Mouse (Mus musculus) CH12.LX (cell line): ENCODE results near the gene Gm10153. TPM values are rescaled to one million over a fixed set of nuclear protein-coding genes. Genes with fewer than 3 reads are reported as not detected.
"Not testable (repeated sequence)": the region's sequence is repeated elsewhere in the genome, so short reads cannot be mapped to it uniquely, and the experiment has no call there.

Experiments
- DNase-seq: peaks from one replicate; pipeline ENCODE4 v3.0.0-alpha.2; 2013; ENCODE audit errors: extremely low read depth
- H3K27ac ChIP-seq: 2 replicates; pipeline ENCODE4 v1.5.1; 2012; ENCODE audit warnings: low read depth, mild to moderate bottlenecking, control low read depth, moderate library complexity; ENCODE audit not compliant: insufficient read depth
- H3K27me3 ChIP-seq: replicated peaks from 2 replicates; pipeline ENCODE3; 2012; ENCODE audit warnings: inconsistent platforms
- H3K36me3 ChIP-seq, 2 experiments: replicated peaks in 1 of 2; 2 replicates each; pipeline versions ENCODE3 to v1.6.1; 2012; ENCODE audit warnings: inconsistent platforms in 1 of 2, low read length in 1 of 2, mild to moderate bottlenecking in 1 of 2, mixed read lengths in 1 of 2, moderate library complexity in 1 of 2; ENCODE audit not compliant: control insufficient read depth in 1 of 2, insufficient read depth in 1 of 2
- H3K4me1 ChIP-seq, 2 experiments: 2 replicates each; pipeline ENCODE4 v1.6.1; 2012; ENCODE audit warnings: inconsistent platforms in 1 of 2, moderate library complexity in 1 of 2; ENCODE audit not compliant: insufficient read depth in 2 of 2, control insufficient read depth in 1 of 2
- H3K4me2 ChIP-seq: 2 replicates; pipeline ENCODE4 v1.6.1; 2012; ENCODE audit warnings: low read depth, mild to moderate bottlenecking, control low read depth; ENCODE audit not compliant: poor library complexity, insufficient read depth, severe bottlenecking
- H3K4me3 ChIP-seq, 3 experiments: fragments of 150-350 bp in 1 of 3; sonication (generic) in 1 of 3; replicated peaks in 1 of 3; 2 replicates each; pipeline versions ENCODE3 to v1.5.1; 2011 to 2012; ENCODE audit warnings: low read depth in 2 of 3, low read length in 2 of 3, mild to moderate bottlenecking in 2 of 3, moderate library complexity in 2 of 3, control low read depth in 1 of 3, improper control_type of control experiment in 1 of 3, inconsistent platforms in 1 of 3, mixed read lengths in 1 of 3; ENCODE audit not compliant: poor library complexity in 1 of 3
- H3K79me2 ChIP-seq: replicated peaks from 2 replicates; pipeline ENCODE4 v1.6.1; 2012; ENCODE audit warnings: mild to moderate bottlenecking, moderate library complexity; ENCODE audit not compliant: control insufficient read depth, poor library complexity, insufficient read depth, severe bottlenecking; ENCODE audit errors: extremely low read depth
- H3K9ac ChIP-seq: 2 replicates; pipeline ENCODE4 v1.6.1; 2012; ENCODE audit warnings: low read depth, mild to moderate bottlenecking, control low read depth, moderate library complexity; ENCODE audit not compliant: insufficient read depth
- H3K9me3 ChIP-seq: replicated peaks from 2 replicates; pipeline ENCODE3; 2012; ENCODE audit warnings: low read length, inconsistent platforms, mixed read lengths
- BHLHE40 ChIP-seq: IDR thresholded peaks from 2 replicates; pipeline ENCODE4 v1.6.1; 2011; ENCODE audit warnings: mild to moderate bottlenecking, low read depth, low read length, improper control_type of control experiment
- CHD1 ChIP-seq: IDR thresholded peaks from 2 replicates; pipeline ENCODE4 v1.6.1; 2012; ENCODE audit warnings: low read depth, low read length, improper control_type of control experiment, inconsistent platforms
- CTCF ChIP-seq, 2 experiments: IDR thresholded peaks in 1 of 2; conservative IDR thresholded peaks in 1 of 2; 2 replicates each; pipeline ENCODE4 v1.5.1; 2011 to 2012; ENCODE audit warnings: low read depth in 2 of 2, low read length in 2 of 2, improper control_type of control experiment in 1 of 2, inconsistent platforms in 1 of 2, mild to moderate bottlenecking in 1 of 2, moderate library complexity in 1 of 2
- ELF1 ChIP-seq: IDR thresholded peaks from 2 replicates; pipeline ENCODE4 v1.6.1; 2014; ENCODE audit warnings: low read depth, mild to moderate bottlenecking, inconsistent platforms, low read length, improper control_type of control experiment
- HCFC1 ChIP-seq: IDR thresholded peaks from 2 replicates; pipeline ENCODE4 v1.6.1; 2012; ENCODE audit warnings: low read depth, mild to moderate bottlenecking, inconsistent platforms, low read length, improper control_type of control experiment
- IRF4 ChIP-seq: IDR thresholded peaks from 2 replicates; pipeline ENCODE4 v1.6.1; 2014; ENCODE audit warnings: low read depth, mild to moderate bottlenecking, inconsistent platforms, low read length, improper control_type of control experiment
- MAX ChIP-seq: IDR thresholded peaks from 2 replicates; pipeline ENCODE4 v1.6.1; 2011; ENCODE audit warnings: low read length, improper control_type of control experiment
- MAZ ChIP-seq: IDR thresholded peaks from 2 replicates; pipeline ENCODE4 v1.6.1; 2012; ENCODE audit warnings: low read depth, mild to moderate bottlenecking, inconsistent platforms, low read length, improper control_type of control experiment, moderate library complexity
- MEF2A ChIP-seq: IDR thresholded peaks from 2 replicates; pipeline ENCODE4 v1.6.1; 2014; ENCODE audit warnings: low read depth, mild to moderate bottlenecking, inconsistent platforms, low read length, improper control_type of control experiment, borderline replicate concordance
- MXI1 ChIP-seq: IDR thresholded peaks from 2 replicates; pipeline ENCODE4 v1.6.1; 2011; ENCODE audit warnings: mild to moderate bottlenecking, low read depth, low read length, improper control_type of control experiment
- MYC ChIP-seq: IDR thresholded peaks from 2 replicates; pipeline ENCODE4 v1.6.1; 2011; ENCODE audit warnings: low read depth, mild to moderate bottlenecking, improper control_type of control experiment, low read length
- NELFE ChIP-seq: IDR thresholded peaks from 2 replicates; pipeline ENCODE4 v1.6.1; 2011; ENCODE audit warnings: low read depth, low read length, improper control_type of control experiment
- NRF1 ChIP-seq: IDR thresholded peaks from 2 replicates; pipeline ENCODE4 v1.6.1; 2014; ENCODE audit warnings: low read depth, mild to moderate bottlenecking, inconsistent platforms, low read length, improper control_type of control experiment, moderate library complexity
- PAX5 ChIP-seq: IDR thresholded peaks from 2 replicates; pipeline ENCODE4 v1.6.1; 2012; ENCODE audit warnings: low read length, inconsistent platforms, mixed read lengths
- POLR2A ChIP-seq: IDR thresholded peaks from 2 replicates; pipeline ENCODE4 v1.6.1; 2011; ENCODE audit warnings: low read depth, mild to moderate bottlenecking, improper control_type of control experiment, low read length
- RAD21 ChIP-seq: IDR thresholded peaks from 2 replicates; pipeline ENCODE4 v1.6.1; 2011; ENCODE audit warnings: low read depth, mild to moderate bottlenecking, low read length, improper control_type of control experiment, moderate library complexity
- SIN3A ChIP-seq: IDR thresholded peaks from 2 replicates; pipeline ENCODE4 v1.6.1; 2012; ENCODE audit warnings: low read length, improper control_type of control experiment, inconsistent platforms
- SMC3 ChIP-seq: IDR thresholded peaks from 2 replicates; pipeline ENCODE4 v1.6.1; 2011; ENCODE audit warnings: low read depth, low read length, improper control_type of control experiment
- TBP ChIP-seq: conservative IDR thresholded peaks from 2 replicates; pipeline ENCODE4 v1.6.1; 2011; ENCODE audit warnings: low read depth, low read length, improper control_type of control experiment
- UBTF ChIP-seq: IDR thresholded peaks from 2 replicates; pipeline ENCODE4 v1.6.1; 2012; ENCODE audit warnings: low read depth, mild to moderate bottlenecking, inconsistent platforms, low read length, improper control_type of control experiment, moderate library complexity
- USF1 ChIP-seq: IDR thresholded peaks from 2 replicates; pipeline ENCODE4 v1.6.1; 2014; ENCODE audit warnings: low read depth, mild to moderate bottlenecking, inconsistent platforms, low read length, improper control_type of control experiment
- ZKSCAN1 ChIP-seq: IDR thresholded peaks from 2 replicates; pipeline ENCODE4 v1.6.1; 2012; ENCODE audit warnings: low read depth, inconsistent platforms, low read length, improper control_type of control experiment, borderline replicate concordance
- ZMIZ1 ChIP-seq: IDR thresholded peaks from 2 replicates; pipeline ENCODE4 v1.6.1; 2012; ENCODE audit warnings: low read depth, mild to moderate bottlenecking, inconsistent platforms, low read length, improper control_type of control experiment
- dilution Hi-C: fragments of 300-500 bp; cut with MboI; formaldehyde crosslinking; loops from 2 replicates; pipeline ENCODE4 v1.14.3; 2020; ENCODE audit warnings: low sequenced_read_pairs; ENCODE audit not compliant: extremely low pct_unique_long_range_greater_than_20kb, extremely low pct_ligation_motif_present
- in situ Hi-C: fragments of 300-500 bp; cut with MboI; formaldehyde crosslinking; loops from 3 replicates; pipeline ENCODE4 v1.14.3; 2019; ENCODE audit warnings: low sequenced_read_pairs, low pct_ligation_motif_present, low pct_unique_long_range_greater_than_20kb, mixed read lengths
- polyA plus RNA-seq: library from polyadenylated mRNA; unstranded; fragments of >175 nt; gene quantifications from 2 replicates; pipeline ENCODE4 v1.2.1, GENCODE M21; 2012; ENCODE audit warnings: low read depth; ENCODE audit not compliant: insufficient read length
- total RNA-seq, 2 experiments: library from RNA; depleted of rRNA; stranded (reverse); fragments of 300-350 nt in 1 of 2; fragments of >200 nt in 1 of 2; gene quantifications; 2 replicates each; pipeline ENCODE4 v1.2.3; 2012 to 2014

Gm10153 gene
- total and polyA plus RNA-seq, 3 experiments = not detected

GRCm38 (mm10) chr7:142169836-142170235 lies 20.4 kb downstream of the Gm10153 start:
- no peaks in the 10 kb centered on the region for H3K36me3 ChIP-seq
- TF ChIP-seq CHD1 (no peak), PAX5 (no peak), IRF4 (no peak), SMC3 (peak; percentile 57), NRF1 (no peak), MXI1 (no peak), SIN3A (no peak), MYC (no peak), HCFC1 (no peak), USF1 (no peak), UBTF (no peak), RAD21 (peak; percentile 86), NELFE (peak; percentile 36; the same call in 1 of the 2 replicates), POLR2A (no peak), MAX (no peak), ZKSCAN1 (no peak), BHLHE40 (no peak), MEF2A (no peak), ZMIZ1 (no peak), MAZ (no peak), ELF1 (no peak), CTCF (conservative IDR thresholded peaks at IDR 0.05 in 1 of 2, IDR thresholded peaks at IDR 0.05 in 1 of 2; ENCODE audit: low read depth in 2 of 2, low read length in 2 of 2) (peak; percentile 62 to 88), TBP (no peak)
- DNase-seq = peak; percentile 29
- H3K4me3 ChIP-seq = no peak overlapping the region
- no peaks in the 10 kb centered on the region for H3K4me1 ChIP-seq
- no peaks in the 10 kb centered on the region for H3K9me3 ChIP-seq
- H3K27ac ChIP-seq = no peak overlapping the region
- in situ Hi-C loops (no loop called here), dilution Hi-C loops (no loop called here)
- peaks cover 49% of the 10 kb centered on the region for H3K27me3 ChIP-seq
- H3K9ac ChIP-seq = no peak overlapping the region
- no peak overlapping the region for H3K4me2 ChIP-seq
- no peaks in the 10 kb centered on the region for H3K79me2 ChIP-seq

GRCm38 (mm10) chr7:142165639-142166038 lies 24.6 kb downstream of the Gm10153 start, which contains the start of gene Gm4553:
Gm4553 (minus strand) TSS chr7:142165739.
- H3K9ac ChIP-seq, H3K79me2 ChIP-seq, H3K4me1 ChIP-seq, H3K9me3 ChIP-seq, H3K36me3 ChIP-seq, dilution Hi-C loops, in situ Hi-C loops, H3K4me2 ChIP-seq, H3K27ac ChIP-seq, H3K4me3 ChIP-seq, DNase-seq: not testable (repeated sequence)
- H3K27me3 ChIP-seq = peaks cover 55% of the 10 kb centered on the region
